Mouse (Mus musculus) kidney, postnatal 25 days (tissue): ENCODE results near the gene Unc119b.
"Not testable (repeated sequence)": the region's sequence is repeated elsewhere in the genome, so short reads cannot be mapped to it uniquely, and the experiment has no call there.

Source experiments
- DNase-seq, 2 experiments: peaks; one replicate each; pipeline ENCODE4 v3.0.0; 2021; ENCODE audit warnings: mixed read lengths in 2 of 2

Unc119b gene

DNA sequence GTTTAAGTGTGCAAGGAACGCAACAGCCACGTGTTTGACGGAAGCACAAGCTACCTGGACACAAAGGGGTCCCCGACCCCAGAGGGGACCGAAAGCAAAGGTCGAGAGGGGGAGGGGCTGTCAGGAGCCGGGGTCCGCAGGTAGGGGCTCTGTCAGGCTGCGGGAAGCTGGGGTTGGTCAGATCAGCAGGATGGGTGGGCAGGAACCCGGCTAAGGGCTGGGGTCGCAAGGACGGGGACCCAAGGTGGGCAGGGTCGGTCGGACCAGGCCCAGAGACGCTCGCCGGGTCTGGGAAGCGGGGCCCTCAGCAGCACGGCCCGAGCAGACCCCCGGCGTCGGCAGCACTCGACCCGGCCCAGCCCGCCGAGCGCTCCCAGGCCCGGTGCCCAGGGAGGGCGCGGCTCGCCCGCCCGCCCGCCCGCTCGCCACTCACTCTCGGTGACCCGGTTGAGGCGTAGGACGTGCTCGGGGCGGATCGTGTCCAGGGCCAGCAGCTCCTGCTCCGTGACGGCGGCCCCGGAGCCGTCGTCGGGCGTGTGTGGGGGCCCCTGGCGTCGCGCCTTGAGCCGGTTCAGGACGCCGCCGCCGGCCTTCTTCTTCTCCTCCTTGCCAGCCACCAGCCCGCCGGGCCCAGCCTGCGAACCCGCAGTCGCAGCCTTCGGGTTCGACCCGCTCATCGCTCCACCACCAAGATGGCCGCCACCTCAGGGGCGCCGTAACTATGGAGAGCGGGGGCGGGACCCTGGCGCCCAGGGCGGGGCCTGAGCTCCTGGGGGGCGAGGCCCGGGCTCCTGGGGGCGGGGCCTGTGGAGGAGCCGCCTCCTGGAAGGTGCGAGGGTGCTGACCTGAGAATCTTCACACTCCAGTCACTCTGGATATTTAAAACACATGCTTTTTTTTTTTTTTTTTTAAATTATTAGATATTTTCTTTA, at the start of gene Unc119b:
Gene Unc119b (minus strand): TSS at position 742 of the 932 bp plus-strand sequence.
- peak; percentile 91 to 94 for DNase-seq

DNA sequence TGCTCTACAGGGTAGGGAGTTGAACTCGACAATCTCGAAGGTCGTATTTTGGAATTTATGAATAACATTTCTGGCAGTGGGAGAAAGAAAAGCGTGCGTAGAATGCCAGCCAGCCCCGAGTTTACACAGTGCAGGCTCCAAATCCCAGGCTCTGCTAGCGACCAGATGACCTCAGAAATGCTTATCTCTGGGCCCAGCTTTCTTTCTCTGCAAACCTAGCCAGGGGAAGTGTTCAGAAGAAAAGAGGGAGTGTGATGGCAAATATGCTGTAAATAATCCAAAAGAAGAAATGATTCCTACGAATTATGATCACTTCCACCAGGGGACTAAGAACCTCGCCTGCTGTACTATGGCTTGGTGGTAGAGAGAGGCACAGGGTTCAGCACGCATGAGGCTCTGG, 48.7 kb upstream of the Unc119b start:
- DNase-seq: no peak

DNA sequence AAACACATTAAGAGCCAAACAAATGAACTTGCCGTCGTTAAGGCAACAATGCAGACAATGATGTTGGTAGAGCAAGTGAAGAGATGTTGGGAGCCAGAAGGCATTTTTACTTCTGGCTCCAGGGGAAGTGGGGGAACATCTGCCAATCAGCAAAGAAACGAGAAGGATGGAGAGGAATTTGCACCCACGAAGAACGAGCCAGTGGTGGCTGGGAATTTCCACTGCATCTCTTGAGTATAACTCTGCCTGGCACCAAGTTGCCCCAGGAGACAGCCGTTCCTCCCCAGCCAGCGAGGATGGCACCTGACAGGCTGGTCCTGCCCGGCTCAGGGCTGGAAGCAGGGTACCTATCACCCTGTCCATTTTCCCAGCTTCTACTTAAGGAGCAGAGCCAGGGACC, 48.1 kb upstream of the Unc119b start:
- no peak for DNase-seq

DNA sequence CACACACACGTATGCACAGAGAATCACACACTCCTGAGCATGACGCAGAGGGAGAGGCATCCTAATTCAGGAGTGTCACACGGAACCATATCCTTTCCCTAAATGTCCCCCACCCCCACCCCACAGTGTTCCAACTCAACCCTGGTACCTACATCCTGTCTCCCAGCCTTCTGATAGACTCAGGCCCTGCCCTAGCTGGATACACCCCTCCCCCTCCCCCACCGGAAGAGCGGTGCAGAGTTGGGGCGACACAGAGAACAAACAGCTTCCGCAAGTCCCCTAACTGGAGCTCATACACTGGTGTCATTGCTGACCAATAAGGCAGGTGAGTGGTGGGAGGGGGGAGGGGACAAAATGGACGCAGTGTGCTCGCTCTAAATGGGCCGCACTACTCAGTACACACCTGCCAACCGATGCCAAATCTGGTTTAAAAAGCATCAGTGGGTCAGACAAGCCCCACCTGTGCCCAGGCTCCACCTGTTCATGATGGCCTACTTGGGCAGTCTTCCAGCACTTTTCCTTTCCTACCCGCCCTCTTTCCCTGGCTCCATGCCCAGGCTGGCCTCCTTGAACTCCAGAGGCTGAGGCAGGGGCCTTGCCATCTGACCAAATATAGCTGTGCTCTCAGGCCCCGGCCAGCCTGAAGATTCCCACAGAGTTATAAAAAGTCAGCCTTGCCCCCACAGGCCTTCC, 46.6 kb upstream of the Unc119b start:
- peak; percentile 86 to 88 for DNase-seq

DNA sequence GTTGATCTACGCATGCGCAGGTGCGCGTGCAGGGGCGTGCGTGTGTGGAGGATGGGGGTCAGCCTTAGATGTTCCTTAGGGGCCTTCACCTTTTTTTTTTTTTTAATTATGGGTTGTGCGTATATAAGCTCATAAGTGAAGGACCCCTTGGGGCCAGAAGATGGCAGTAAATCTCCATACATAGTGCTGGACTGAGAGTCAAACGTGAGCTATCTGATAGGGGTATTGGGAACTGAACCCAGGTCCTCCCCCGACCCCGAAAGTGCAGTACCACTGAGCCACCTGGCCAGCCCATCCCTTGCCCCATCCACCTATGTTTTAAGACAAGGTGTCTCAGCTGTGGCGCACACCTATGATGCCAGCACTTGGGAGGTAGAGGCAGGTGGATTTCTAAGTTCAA, 44.8 kb upstream of the Unc119b start:
- no peak for DNase-seq

DNA sequence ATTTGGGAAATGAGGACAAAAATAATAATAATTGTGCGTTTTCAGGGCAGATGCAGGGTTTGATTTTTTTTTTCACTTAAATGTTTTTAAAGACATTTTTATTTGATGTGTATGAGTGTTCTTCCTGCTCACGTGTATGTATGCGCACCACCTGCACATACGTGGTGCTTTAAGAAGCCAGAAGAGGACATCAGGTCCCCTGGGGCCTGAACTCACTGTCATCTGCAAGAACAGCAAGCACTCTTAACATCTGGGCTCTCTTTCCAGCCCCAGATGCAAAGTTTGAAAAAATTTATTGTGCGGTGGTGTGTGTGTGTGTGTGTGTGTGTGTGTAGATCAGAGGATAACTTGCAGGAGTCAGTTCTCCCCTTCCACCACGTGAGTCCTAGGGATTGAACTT, 43.1 kb upstream of the Unc119b start:
- no peak for DNase-seq

DNA sequence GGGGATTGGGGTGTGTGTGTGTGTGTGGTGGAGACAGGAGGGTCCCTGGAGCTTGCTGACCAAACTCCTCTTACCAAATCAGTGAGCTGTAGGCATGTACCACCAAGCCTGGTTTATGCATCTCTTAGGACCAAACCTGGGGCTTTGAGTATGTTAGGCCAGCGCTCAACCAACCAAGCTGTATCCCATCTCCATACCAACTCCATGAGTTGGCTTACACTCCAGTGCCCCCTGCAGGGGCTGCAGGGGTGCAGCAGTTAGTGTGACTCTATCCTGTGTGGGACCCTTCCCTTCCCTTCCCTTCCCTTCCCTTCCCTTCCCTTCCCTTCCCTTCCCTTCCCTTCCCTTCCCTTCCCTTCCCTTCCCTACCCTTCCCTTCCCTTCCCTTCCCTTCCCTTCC, 39.8 kb upstream of the Unc119b start:
- no peak for DNase-seq

DNA sequence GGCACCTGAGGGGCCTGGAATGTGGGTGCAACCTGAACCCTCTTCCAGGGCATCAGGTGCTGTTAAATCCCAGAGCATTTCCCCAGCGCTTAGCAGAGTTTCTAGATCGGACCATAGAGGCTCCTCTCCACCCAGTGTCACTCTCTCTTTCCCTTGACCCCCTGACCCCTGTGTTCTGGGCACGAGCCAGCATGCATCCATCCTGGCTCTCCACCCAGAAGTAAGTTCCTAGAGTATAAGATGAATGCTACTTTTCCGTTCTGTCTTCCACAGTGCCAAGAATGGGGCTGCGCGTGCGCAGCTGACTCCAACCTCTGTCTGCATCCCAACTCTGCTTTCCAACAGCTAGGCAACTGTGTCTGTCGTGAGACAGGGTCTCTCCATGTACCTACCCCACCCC, 35.4 kb upstream of the Unc119b start:
- DNase-seq: peak; percentile 66 to 80

DNA sequence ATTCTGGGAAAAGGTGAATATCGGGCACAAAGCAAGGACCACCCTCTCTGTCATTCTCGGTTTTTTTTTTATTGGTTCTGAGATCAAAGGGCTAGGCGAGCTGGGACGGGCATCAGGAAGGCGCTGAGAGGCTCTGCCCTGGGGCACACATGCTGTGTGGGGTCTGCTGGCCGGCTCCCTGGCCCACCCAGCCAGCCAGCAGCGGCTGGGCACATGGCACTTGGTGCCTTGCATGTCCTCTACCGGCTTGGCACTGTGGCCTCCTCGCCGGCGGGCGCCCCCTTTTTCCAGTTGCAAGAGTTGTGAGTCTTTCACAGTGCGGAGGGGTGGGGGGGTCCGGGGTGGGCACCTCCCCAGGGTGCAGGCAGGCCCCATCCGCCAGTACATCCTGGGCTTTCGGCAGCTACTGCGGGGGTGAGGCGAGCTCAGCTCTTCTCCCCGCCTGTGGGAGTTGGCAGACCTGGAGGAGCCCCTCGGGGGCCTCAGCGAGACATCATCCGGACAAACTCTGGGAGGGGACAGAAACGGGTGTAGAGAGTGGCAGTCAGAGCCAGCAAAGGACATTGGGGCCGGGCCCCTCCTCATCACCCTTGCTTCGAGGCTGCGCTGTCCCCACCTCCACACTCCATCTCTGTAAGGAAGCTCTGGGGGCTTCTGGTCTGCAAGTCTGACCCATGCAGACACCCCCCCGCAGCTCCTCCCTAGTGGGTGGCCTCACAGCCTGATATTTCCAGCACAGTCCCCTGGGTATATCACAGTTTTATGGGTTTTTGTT, 34.1 kb upstream of the Unc119b start:
- peak in 1 of 2 experiments; percentile 37 for DNase-seq

DNA sequence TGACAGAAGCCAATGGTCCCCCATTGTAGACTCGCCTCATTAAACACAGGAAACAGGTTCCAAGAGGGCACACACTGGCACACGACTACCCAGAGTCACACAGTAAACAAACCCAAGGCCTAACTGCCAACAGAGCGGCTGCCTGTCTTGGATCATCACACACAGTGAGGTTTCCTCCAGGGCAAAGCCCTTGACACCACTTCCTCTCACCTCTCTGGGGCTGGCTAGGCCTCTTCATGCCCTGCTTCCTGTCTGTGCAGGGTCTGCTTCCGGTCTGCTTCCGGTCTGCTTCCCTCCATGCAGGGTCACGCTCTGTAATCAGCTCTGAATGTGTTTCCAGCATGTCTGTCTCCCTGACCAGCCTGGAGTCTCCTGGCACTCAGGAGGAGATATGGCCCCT, 32.6 kb upstream of the Unc119b start:
- peak in 1 of 2 experiments; percentile 64 for DNase-seq

DNA sequence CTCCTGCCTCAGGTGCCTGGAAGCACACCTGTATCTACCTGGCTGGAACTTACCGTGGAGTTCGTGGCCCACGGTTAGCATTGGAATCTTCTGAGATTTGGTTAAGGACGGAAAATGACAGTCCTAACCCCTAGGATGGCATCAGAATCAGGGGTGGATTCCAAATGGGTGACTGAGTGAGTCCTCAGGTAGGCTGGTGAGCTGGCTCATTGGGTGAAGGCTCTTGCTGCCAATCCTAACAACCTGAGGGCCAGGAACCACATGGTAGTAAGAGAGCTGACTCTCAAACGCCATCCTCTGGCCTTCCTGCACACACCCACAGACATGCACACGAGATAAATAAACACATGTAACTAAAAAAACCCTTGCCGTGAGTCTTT, 32.0 kb upstream of the Unc119b start:
- DNase-seq: no peak

DNA sequence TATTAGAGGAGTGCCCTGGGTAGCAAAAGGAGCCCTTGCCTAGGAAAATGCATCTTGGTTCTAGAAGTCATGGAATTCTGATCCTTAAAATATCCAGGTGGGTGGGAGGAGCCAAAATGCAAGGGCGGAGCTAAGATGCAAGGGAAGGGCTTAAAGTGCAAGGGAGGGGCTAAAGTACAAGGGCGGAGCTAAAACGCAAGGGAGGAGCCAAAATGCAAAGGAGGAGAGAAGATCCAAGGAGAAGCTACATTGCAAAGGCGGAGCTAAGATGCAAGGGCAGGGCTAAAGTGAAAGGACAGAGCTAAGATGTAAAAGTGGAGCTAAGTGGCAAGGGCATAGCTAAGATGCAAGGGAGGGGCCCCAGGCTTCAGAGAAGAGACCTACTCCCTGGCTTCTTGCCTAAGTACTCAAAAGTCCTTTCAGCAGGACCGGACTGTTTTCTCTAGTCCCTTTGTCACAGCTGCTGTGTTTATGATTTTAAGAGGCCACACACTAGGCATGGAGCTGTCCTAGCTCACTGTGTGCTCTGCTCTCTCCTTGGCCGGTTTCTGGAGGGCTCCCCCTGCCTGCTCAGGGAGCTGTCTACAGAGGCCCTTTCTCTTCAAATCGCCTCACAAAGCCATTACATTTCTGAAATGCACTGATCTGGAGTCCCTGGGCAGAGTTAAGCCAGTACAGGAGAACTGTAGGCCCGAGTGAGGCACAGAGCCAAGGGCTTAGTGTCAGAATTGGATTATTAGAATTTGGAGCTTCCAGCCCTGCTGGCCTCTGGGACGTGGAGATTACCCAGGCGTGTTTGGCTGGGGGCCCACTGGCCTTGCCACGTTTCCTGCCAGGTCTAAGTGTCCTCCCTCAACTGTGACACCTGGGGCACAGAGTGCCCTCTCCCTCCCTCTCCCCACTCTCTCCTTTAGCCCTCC, 31.4 kb upstream of the Unc119b start:
- DNase-seq: peak; percentile 77 to 84

DNA sequence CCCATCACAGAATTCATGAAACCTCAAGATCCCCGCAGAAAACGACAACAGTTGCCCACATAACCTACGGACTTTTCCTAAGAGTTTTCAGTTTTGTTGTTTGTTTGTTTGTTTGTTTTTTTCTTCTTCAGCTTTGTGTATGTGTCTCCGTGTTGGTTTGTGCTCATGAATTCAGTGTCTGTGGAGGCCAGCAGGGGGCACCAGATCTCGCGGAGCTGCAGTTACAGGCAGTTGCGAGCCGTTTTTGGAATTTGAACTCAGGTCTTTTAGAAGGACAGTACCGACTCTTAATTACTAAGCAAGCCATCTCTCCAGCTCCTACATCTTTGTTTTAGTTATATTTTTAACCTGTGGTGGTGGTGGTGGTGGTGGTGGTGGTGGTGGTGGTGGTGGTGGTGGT, 30.6 kb upstream of the Unc119b start:
- DNase-seq: peak in 1 of 2 experiments; percentile 54

DNA sequence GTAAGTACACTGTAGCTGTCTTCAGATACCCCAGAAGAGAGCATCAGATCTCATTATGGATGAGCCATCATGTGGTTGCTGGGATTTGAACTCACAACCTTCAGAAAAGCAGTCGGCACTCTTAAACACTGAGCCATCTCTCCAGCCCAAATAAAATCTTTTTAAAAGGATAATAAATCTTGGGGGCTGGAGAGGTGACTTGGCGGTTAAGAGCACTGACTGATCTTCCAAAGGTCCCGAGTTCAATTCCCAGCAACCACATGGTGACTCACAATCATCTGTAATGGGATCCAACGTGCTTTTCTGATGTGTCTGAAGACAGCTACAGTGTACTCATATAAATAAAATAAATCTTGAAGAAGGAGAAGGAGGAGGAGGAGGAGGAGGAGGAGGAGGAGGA, 29.7 kb upstream of the Unc119b start:
- DNase-seq: not testable (repeated sequence)

DNA sequence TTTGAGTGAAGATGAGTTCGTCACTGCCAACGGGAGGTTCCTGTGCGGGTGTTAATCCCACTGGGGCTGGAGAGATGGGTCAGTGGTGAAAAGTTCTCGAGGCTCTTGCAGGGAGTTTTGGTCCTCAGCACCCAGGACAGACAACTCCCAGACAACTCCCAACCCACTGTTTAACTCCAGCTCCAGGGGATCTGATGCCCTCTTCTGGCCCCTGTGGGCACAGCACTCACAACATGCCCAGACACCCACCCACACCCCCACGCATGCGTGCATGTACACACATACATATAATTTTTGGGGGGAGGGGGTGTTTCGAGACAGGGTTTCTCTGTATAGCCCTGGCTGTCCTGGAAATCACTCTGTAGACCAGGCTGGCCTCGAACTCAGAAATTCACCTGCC, 28.8 kb upstream of the Unc119b start:
- DNase-seq: peak; percentile 79 to 83

DNA sequence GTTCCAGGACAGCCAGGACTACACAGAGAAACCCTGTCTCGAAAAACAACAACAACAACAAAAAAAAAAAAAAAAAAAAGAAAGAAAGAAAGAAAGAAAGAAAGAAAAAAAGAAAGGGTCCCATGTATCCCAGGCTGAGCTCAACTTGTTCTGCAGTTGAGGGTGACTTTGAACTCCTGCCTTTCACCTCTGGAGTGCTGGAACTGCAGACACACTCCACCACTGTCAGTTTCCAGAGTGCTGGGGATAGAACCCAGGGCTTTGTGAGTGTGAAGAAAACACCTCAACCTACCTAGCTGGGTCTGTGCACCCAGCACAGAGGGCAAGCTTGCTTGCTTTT, 27.1 kb upstream of the Unc119b start:
- not testable (repeated sequence) for DNase-seq

DNA sequence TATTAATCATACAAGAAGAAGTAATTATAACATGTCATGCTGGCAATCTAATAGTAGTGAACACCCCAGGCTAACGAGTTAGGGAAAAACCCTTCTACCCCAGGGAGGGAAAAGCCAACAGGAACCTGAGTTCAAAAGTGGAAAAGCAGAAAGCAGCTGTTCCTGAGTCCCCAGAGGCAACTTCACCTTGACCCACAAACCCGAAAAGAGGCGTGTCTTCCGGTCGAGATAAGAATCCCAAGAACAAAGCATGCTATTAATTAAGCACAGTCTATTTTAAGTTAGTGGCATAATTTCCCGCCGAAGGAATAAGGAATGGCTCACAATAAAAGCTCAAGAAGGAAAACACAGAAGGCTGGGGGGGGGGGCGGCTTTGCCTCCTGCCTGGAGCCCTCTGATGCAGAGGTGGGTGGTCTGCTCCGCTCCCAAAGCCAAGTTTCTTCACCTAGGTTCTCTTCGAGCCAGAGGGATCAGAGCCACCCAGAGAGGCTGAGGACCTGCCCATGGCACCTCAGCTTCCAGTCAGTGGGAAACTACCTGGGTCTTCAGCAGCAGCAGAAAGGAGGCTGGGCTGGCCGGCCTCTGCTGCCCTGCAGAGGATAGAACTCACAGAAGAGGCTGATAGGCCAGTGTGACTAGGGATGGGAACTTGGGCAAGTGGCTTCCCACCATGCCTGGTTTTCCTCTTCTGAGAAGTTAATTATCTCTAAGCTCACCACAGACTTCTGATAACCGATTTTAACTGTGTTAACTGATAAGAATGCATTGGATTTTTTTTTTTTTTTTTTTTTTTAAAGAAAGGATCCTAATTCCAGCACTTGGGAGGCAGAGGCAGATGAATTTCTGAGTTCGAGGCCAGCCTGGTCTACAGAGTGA, 26.5 kb upstream of the Unc119b start:
- peak; percentile 47 for DNase-seq

DNA sequence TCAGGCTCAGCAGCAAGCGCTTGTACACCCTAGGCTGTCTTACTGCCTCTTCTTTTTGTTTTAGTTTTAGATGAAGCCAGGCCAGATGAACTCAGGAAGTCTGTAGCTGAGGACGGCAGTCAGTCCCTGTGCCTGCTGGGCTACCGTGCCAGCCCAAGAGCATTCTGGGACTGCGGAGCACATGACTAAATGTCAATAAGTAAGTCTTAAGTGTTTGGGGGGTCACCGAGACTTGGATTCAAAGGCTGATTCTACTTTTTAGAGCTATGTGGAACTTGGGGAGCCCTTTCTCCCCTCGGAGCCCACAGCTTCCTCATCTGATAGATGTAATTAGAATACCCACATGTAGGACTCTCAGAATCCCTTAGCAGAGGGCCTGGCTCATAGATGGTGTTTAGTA, 25.9 kb upstream of the Unc119b start:
- no peak for DNase-seq

DNA sequence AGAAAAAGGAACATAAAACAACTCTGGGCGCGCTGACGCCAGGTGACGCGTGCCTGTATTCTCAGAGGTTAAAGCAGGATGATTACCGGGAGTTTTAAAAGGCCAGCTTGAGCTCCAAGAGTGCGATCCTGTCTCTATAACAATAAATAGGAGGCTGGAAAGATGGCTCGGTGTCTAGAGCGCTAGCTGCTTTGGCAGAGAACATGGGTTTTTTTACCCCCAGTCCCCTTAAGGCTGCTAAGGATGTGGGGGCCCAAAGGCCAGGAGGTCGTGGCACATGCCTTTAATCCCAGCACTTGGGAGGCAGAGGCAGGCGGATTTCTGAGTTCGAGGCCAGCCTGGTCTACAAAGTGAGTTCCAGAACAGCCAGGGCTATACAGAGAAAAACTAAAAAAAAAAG, 24.4 kb upstream of the Unc119b start:
- no peak for DNase-seq

DNA sequence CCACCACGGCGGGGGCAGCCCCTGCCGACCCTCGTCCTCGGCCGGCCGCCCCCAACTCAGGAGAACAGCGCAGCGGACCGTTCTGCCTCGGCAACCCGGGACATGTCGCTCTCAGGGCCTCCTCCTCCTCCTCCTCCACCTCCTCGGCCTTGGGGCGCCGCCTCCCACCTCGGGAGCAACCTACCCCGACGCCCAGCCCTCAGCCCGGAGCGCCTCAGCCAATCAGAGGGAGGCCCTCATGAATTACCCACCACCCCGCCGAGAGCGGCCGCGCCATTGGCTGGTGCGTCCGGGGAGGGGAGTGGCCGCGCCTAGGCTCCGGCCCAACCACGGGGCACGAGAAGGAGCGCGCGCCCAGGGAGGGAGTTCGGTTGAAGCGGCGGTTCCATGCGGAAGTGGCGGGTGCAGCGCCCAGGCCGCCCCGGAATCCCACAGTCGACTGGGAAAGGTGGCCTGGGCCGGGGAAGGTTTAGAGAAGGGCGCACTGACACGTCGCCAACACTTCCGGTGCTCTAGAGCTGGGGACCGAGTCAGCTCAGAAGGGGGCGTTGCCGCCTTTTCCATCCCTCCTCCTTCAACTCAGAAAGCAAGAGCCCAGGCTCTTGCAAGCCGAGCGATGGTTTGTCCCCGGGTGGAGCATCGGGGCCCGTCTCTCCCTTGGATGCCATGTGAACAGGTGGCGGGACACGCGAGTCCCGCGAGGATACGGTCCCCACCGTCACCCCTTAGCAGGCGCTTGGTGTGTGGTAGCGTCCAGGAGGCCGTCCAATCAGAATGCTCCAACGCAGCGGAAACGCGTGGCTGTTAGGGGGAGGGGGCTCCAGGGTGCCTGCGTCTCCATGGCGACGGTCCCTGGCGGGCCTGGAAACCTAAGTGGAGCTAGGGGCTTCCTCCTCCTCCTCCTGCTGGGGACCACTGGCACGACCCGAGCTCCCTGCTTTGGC, 23.5 kb upstream of the Unc119b start, which contains the start of gene Mlec:
Gene Mlec (minus strand): TSS at position 140 of the 944 bp plus-strand sequence.
- DNase-seq: peak; percentile 98 to 100
